Mouse (Mus musculus): ENCODE measurements around the gene Dhx32. TPM values are rescaled to one million over a fixed set of nuclear protein-coding genes. Genes with fewer than 3 reads are reported as not detected.
"Not testable (repeated sequence)": the region's sequence is repeated elsewhere in the genome, so short reads cannot be mapped to it uniquely, and the experiment has no call there.

The Dhx32 gene
- total RNA-seq, 2 experiments from 2014 or later: 25.9 to 27.7 TPM

DNA sequence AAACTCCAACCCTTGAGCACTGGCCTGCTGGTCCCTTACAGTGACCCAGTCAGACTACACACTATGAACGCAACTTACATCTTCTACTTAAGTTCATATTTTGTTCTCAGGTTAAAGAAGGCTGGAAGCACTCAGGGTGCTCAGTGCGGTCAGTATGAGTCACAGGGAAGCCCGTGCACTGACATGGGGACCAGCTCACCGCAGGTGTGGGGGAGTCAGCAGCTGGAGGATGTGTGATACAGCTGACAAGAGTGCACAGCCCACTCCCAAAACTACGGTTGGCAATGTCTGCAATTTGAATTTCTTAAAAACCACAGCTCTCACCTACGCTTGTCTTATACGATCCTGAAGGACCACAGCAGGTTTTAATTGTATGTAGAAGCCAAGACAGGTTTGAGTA lies 42.0 kb downstream of the Dhx32 start:
- ATAC-seq (replicated peaks; ENCODE audit: low FRiP score, low TSS enrichment, poor library complexity, severe bottlenecking): no peak

DNA sequence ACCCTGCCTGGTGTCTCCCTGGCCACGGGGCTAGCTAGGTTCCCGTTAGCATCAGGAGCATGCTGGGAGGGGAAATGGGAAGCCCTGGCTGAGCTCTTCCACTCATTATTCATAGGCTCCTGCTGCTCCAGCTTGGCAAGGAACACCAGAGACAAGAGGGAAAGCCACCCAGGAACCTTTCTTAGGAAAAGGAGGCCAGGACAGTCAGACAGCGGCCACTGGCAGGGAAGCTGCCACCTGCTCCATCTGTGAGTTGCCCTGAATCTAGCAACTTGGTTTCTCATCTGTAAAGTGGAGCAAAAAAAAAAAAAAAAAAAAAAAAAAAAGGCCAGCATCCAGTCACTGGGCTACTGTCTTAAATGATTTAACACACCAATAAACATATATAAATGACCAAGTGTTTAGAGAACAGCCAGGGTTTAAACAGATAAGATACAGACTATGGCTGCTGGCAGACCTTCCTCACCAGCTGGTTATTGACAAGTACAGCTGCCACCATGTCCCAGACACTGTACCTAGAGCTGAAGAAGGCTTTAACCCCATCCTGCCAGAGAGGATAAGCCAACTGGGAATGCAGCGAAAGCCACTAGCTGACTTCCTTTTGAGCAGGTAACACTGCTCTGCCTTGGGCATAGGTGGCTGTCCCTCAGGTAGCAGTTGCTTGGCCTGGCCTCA lies 50.4 kb downstream of the Dhx32 start:
- ATAC-seq (replicated peaks; ENCODE audit: low FRiP score, low TSS enrichment, poor library complexity, severe bottlenecking): peak; percentile 58

DNA sequence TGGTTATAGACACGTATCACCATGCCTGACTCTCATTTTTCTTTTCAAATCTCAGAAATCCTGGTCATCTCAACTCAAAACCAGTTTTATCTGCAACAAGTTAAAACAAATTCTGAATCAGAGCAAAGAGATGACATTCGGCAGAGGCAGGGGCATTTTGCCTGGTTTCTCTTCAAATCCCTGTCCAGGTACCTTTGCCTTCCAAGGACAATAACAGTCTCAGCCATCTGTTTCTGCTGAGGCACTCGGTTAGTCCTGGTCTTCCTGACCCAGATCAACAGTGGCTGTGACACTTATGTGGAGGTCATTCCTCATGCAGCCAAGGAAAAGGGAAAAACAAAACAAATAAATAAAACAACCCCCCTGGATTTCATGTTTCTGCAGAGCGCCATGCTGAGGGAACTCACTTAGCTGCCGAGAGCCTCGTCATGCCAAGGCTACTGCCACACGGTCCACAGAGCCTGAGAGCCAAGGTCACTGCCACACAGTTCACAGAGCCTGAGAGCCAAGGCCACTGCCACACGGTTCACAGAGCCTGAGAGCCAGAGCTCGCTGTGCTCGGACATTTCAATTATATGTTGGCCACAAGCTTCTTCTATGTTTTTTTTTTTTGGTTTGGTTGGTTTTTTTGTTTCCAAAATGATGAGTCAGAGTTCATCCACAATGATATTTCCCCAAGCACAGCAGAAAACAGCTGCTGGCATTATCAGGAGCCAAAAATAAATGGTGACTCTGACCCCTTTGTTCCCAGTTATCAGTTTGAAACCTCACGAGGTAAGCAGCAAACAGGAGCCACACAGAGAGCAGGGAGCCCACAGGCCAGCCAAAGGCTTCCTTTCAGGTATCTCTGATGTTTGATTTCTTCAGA lies 52.0 kb downstream of the Dhx32 start:
- no peak for ATAC-seq (replicated peaks; ENCODE audit: low FRiP score, low TSS enrichment, poor library complexity, severe bottlenecking)

DNA sequence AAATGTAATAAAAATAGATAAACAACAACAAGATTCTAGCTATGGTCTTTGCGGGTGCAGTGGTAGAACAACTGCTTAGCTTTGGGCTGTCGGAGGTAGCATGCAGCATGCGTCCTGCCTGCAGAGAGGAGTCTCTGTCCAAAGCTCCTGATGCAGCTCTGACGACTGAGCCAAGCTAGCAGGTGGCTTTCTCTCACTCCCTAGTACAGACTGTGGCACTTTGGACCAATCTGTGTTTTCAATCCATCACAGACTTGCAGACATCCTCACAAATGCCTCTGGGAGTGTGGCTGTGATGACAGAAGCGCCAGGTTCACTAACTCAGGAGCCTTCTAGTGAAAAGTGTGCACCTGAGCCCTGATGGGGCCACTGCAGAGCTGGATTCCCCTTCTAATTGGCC lies 53.2 kb downstream of the Dhx32 start:
- ATAC-seq (replicated peaks; ENCODE audit: low FRiP score, low TSS enrichment, poor library complexity, severe bottlenecking): no peak

DNA sequence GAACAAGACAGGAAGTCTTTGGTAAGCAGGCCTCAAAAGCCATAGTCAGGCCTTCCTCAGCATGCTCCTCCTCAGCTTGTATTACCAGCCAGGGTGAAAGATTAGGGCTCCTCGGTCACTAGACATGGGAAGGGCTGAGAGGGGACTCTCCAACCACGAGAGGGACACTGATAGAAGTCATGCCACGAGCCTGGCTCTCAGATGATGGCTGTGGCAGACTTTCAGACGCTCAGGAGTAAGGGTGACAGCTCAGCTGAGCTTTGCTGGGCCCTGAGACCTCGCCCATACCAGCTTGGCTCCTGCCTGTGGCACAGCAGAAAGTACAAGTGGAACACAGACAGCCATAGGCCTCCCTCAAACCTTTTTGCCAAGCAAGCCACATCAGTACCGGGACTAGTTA lies 55.5 kb downstream of the Dhx32 start:
- no peak for ATAC-seq (replicated peaks; ENCODE audit: low FRiP score, low TSS enrichment, poor library complexity, severe bottlenecking)

DNA sequence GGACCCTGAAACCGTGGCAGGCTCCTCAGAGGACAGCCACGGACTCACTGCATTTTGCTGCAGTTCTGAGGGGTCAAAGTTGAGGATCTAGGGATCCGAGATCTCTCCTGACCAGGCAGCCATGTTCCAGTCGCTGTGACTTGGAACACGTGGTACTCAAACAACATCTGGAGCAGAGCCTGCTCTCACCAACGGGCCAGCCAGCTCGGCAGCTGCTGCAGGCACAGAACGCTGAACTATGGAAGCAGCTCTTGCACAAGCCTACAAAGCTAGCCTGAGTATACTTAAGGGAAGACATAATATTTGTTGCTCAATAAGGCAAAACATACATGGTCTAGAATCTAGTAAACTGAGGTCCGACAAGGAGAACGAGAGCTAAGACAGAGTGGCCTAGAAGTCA lies 57.0 kb downstream of the Dhx32 start:
- no peak for ATAC-seq (replicated peaks; ENCODE audit: low FRiP score, low TSS enrichment, poor library complexity, severe bottlenecking)

DNA sequence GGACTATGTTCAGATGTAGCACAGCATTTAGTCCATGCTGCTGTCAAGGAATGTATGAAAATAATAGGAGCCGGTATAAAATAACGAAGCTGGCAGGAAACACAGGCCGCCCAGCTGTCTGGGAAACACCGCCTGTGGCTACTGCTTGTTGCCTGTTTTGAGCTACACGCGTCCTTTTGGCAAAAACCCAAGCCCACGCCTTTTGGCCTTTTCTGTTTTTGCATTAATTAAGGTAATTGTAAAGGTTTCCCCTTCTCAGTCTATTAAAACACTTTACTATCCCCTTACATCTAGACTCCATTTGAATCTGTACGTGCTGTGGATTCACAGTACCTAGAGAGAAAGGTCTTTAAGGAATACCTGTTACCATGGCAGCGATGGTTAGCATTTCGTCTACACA lies 57.7 kb downstream of the Dhx32 start:
- no peak for ATAC-seq (replicated peaks; ENCODE audit: low FRiP score, low TSS enrichment, poor library complexity, severe bottlenecking)

DNA sequence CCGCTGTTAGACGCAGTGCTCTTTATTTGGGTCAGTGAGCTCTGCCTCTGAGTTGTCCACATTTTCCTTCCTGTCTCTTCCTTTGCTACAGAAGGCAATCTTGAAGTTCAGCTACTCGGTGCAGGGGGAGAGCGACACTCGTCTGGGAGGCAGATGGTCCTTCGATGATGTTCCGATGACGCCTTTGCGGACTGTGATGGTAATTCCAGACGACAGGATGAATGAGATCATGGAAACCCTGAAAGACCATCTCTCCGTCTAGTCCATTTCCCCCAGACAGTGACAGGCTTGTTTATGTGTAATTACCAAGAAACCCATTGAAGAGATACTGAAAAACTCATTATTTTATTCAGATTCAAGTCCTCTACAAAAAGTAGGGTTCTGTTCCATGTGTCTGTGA lies 61.9 kb downstream of the Dhx32 start:
- ATAC-seq (replicated peaks; ENCODE audit: low FRiP score, low TSS enrichment, poor library complexity, severe bottlenecking): no peak

DNA sequence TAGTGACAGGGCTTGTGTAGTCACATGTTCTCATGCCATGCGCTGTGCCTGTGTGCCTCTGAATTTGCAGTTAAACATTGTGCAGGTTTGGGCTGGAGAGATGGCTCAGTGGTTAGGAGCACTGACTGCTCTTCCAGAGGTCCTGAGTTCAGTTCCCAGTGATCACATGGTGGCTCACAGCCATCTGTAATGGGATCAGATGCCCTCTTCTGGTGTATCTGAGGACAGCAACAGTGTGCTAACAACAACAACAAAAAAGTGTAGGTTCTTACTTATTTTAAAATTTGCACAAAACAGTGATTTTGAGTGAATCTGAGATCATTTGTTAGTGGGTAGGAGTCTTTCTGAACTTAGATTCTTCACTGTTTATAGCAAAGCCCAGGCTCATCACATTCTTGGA lies 63.9 kb downstream of the Dhx32 start:
- no peak for ATAC-seq (replicated peaks; ENCODE audit: low FRiP score, low TSS enrichment, poor library complexity, severe bottlenecking)

DNA sequence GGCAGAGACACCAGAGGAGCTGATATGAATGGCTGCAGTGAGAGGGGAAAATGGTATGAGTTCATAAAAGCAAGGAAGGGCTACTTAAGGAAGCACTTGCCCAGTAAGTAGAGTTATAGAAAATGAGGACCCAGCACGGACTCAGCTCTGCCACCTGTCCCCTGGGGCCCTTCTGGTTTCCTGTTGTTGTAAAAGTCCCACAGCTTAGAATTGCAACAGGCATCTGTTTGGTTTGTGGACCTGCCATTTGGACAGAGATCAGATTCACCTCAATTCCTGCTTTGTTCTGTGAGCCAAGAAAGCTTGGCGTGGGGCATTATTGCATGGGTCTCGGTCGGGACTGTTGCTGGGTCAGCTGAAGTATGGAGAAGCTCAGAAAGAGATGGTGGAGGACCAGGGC lies 67.1 kb downstream of the Dhx32 start:
- no peak for ATAC-seq (replicated peaks; ENCODE audit: low FRiP score, low TSS enrichment, poor library complexity, severe bottlenecking)

DNA sequence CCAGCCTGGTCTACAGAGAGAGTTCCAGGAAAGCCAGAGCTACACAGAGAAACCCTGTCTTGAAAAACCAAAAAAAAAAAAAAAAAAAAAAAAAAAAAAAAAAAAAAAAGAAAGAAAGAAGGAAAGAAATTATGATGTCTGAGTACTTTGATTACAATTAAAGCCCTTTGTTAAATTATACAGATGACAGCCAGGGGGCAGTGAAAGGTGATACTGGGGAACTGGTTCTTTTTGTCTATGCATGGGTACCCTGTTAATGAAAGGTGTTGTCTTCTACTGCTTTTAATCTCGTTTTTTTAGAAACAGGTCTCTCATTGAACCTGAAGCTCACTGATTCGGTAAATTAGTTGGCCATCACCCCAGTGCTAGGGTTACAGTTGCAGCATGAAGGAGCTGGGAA lies 75.2 kb downstream of the Dhx32 start:
- ATAC-seq (replicated peaks; ENCODE audit: low FRiP score, low TSS enrichment, poor library complexity, severe bottlenecking): no peak

DNA sequence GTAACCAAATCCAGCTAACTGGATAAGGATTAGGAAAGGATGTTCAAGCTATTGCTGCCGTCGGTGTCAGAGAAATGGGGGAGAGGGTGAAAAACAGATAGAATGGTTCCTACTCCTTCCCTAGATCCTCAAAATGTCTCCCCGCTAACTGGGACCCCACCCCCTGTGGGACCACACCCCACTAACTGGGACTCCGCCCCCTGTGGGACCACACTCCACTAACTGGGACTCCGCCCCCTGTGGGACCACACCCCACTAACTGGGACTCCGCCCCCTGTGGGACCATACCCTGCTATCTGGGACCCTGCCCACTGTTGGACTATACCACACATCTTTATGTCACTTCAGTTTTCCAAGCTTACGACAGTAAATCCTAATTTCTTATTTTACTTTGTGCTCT lies 78.6 kb downstream of the Dhx32 start:
- ATAC-seq (replicated peaks; ENCODE audit: low FRiP score, low TSS enrichment, poor library complexity, severe bottlenecking): no peak

DNA sequence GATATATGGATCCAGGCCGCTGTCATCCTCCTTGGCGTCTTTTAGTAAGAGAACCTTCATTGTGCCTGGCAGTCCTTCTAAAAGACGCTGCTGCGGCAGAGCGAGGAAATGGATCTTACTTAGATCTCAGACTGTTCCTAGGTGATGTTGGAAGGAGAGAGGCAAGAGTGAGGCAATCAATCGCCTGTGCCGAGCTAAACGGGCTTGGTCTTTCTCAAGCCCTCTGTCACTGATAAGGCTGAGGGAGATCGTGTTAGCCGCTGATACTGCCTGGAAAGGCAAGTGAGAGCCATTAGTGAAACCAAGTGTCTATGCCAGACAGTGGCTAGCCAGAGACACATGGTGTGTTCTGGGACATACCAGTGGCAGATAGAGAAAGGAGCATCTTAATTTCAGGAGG lies 80.2 kb downstream of the Dhx32 start:
- peak; percentile 85 for ATAC-seq (replicated peaks; ENCODE audit: low FRiP score, low TSS enrichment, poor library complexity, severe bottlenecking)

DNA sequence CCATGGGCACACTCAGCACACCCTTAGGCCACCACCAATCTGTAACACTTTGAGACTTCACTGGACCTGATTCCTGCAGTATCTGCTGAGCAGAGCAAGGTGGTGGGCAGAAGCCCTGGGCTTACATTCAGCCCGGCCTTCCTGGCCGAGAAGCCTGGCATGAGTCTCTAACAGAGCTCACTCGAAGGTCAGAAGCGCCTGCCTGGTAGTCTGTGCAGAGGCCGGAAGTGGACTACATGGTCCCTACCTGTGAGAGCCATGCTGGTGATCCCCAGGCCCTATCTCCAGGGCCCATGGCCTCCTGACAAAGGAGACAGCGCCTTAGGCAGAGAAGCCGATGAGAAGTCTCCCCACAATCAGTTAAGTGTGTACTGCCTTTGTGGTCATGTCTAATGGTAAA lies 81.2 kb downstream of the Dhx32 start:
- peak; percentile 18; the same call in 1 of the 2 replicates for ATAC-seq (replicated peaks; ENCODE audit: low FRiP score, low TSS enrichment, poor library complexity, severe bottlenecking)

DNA sequence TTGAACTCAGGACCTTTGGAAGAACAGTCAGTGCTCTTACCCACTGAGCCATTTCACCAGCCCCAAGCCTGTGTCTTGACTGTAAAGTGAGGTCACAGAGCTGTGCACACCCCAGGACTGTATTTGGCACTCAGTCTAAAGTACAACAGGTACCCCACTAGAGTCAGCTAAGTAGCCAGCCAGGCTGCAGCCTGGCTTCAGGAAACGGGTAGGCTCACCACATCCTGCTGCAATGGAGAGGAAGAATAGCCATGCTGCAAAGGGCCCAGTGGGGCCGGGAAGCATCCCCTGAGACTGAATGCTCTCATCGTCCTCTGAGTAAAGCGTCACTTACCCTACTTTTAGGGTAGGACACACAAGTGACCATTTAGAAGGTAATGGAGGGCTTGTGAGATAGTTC lies 82.6 kb downstream of the Dhx32 start:
- ATAC-seq (replicated peaks; ENCODE audit: low FRiP score, low TSS enrichment, poor library complexity, severe bottlenecking): no peak

DNA sequence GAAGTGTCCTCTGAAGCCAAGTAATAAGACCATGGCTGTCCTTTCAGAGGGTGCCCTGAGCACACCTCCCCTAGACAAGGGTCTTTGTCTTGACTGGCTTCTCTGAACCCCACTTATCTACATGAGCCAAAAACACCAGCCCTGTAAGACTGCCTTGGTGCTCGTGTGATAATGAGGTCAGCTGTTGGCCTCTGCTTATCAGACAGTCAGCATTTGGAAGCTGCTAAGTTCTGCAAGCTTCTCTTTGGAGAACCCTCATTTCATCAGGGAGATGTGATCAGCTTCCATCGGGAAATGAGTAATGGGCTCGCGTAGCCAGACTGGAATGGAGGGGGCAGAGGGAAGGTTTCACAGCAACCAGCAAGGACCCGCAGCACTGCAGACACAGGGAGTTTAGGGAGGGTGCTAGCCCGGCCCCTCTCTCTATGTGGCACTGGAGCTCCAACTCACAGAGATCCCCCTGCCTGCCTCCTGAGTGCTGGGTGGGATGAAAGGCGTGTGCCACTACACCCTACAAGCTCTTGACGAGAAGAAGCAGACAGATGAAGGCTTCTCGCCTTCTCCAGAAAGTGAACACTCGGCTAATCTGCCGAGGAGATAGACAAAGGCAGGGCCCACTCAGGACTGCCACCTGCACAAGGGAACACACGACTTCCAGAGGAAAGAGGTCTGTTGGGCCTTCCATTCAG lies 84.4 kb downstream of the Dhx32 start:
- peak; percentile 73 for ATAC-seq (replicated peaks; ENCODE audit: low FRiP score, low TSS enrichment, poor library complexity, severe bottlenecking)

DNA sequence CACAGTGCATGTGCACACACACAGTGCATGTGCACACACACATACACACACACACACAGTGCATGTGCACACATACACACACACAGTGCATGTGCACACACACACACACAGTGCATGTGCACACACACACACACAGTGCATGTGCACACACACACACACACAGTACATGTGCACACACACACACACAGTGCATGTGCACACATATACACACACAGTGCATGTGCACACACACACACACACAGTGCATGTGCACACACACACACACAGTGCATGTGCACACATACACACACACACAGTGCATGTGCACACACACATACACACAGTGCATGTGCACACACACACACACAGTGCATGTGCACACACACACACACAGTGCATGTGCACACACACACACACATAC lies 96.9 kb downstream of the Dhx32 start:
- ATAC-seq (replicated peaks; ENCODE audit: low FRiP score, low TSS enrichment, poor library complexity, severe bottlenecking): not testable (repeated sequence)

DNA sequence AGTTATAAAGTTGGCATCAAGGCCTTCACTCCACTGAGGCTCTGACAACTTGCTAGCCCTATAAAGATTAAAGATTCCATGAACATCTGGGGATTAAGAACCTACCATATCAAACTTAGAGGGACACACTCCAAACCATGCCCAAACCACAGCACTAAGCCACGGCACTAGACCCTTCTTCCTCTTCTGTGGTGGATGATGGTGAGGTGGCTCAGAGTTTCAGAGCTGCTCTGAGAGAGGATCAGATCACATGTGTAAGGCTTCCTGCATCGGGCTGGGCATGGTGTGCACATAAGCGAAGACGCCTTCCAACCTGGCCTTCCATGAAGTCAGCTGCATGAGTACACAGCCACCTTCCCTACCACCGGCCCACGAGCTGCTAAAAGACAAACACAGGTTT lies 97.8 kb downstream of the Dhx32 start:
- ATAC-seq (replicated peaks; ENCODE audit: low FRiP score, low TSS enrichment, poor library complexity, severe bottlenecking): no peak

DNA sequence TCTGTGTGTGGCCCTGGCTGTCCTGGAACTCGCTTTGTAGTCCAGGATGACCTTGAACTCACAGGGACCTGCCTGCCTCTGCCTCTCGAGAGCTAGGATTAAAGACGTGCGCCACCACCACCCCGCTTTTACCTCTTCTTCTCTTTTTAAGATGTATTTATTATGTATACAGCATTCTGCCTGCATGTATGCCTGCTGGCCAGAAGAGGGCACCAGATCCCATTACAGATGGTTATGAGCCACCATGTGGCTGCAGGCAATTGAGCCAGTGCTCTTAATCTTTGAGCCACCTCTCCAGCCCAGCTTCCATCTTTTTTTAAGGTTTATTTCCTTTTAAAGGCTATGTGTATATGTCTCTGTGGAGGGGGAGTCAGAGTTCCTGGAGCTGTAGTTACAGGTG lies 98.4 kb downstream of the Dhx32 start:
- no peak for ATAC-seq (replicated peaks; ENCODE audit: low FRiP score, low TSS enrichment, poor library complexity, severe bottlenecking)

DNA sequence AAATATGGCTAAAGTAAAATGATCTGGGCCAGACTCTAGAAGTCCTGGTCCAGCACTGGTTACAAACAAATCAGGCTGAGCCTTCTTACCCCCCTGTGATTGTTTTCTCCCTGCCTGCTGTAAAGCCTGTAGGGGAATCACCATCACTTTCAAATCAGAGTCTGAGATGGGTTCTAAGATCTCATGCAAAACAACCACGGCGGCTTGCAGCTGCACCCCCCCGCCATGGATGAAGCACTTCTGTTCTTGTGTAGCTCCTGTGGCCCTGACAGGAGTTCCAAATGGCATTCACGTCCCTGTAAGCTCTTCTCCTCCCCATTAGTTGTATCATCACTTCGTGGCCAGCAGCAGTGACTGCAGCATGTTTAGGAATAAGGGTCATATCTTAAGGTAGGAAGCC lies 98.9 kb downstream of the Dhx32 start:
- ATAC-seq (replicated peaks; ENCODE audit: low FRiP score, low TSS enrichment, poor library complexity, severe bottlenecking): no peak

DNA sequence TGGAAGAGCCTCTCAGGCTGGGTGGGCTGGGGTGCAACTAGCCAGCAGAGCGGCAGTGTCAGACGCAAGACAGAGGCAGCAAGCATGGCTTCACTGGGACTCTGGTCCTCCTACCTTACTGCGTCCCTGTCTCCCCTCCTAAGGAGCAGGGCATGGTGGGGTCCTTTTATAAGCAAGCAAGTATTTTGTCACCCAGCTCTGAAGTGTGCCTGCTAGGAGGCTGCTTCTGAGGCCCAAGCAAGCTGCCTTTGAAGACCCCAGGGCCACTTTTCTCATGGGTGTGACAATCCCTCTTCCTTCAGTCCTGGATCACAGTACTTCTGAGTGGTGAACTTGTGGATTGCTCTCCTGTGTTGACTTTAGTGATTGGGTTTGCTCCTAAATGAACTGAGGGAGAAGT lies 102.6 kb downstream of the Dhx32 start, which contains the start of gene Mmp21:
TSS of gene Mmp21 (minus strand) at position 101 of the 400 bp plus-strand sequence.
- ATAC-seq (replicated peaks; ENCODE audit: low FRiP score, low TSS enrichment, poor library complexity, severe bottlenecking): no peak

Data from megakaryocyte-erythroid progenitor cell, adult 5-6 weeks (primary cell).